Mouse (Mus musculus) stomach, embryonic 14.5 days (tissue): Measurements from ENCODE around the gene Rbms2. TPM values are rescaled to one million over a fixed set of nuclear protein-coding genes. Genes with fewer than 3 reads are reported as not detected.

Source experiments
- ATAC-seq: fragments of 200-750 bp; cut with Nextera tagmentation; 2 replicates; pipeline ENCODE4 v1.8.0; 2017; ENCODE audit warnings: low read depth, moderate TSS enrichment; ENCODE audit not compliant: insufficient number of reproducible peaks, insufficient read depth, low FRiP score
- H3K27ac ChIP-seq: fragments of 300-500 bp; sonication (generic); 2 replicates; pipeline ENCODE4 v1.5.1; 2014; ENCODE audit warnings: mild to moderate bottlenecking, low read length, moderate library complexity, mixed read lengths
- H3K27me3 ChIP-seq: fragments of 300-500 bp; sonication (generic); 2 replicates; pipeline ENCODE4 v1.6.1; 2014; ENCODE audit warnings: low read length, control low read depth, mixed read lengths; ENCODE audit not compliant: control insufficient read depth, insufficient read depth
- H3K36me3 ChIP-seq: fragments of 300-500 bp; sonication (generic); 2 replicates; pipeline ENCODE4 v1.6.1; 2014; ENCODE audit warnings: mild to moderate bottlenecking, control low read depth, low read length, moderate library complexity, mixed read lengths; ENCODE audit not compliant: control insufficient read depth, insufficient read depth
- H3K4me1 ChIP-seq: fragments of 300-500 bp; sonication (generic); 2 replicates; pipeline ENCODE4 v1.6.1; 2014; ENCODE audit warnings: low read length, control low read depth, mixed read lengths; ENCODE audit not compliant: control insufficient read depth, insufficient read depth
- H3K4me2 ChIP-seq: fragments of 300-500 bp; sonication (generic); replicated peaks from 2 replicates; pipeline ENCODE4 v1.6.1; 2014; ENCODE audit warnings: low read depth, low read length, control low read depth
- H3K4me3 ChIP-seq: fragments of 300-500 bp; sonication (generic); 2 replicates; pipeline ENCODE4 v1.5.1; 2014; ENCODE audit warnings: low read depth, low read length, control low read depth
- H3K9ac ChIP-seq: fragments of 300-500 bp; sonication (generic); replicated peaks from 2 replicates; pipeline ENCODE4 v1.6.1; 2014; ENCODE audit warnings: low read depth, mild to moderate bottlenecking, control low read depth, low read length, moderate library complexity, mixed read lengths
- H3K9me3 ChIP-seq: fragments of 300-500 bp; sonication (generic); 2 replicates; pipeline ENCODE4 v1.6.1; 2016; ENCODE audit warnings: low read depth, low read length, control low read depth; ENCODE audit not compliant: control insufficient read depth
- WGBS: fragments of 180-500 bp; shearing (Covaris S2); extraction: QIAGEN DNeasy Blood & Tissue Kit; methylation state at CpG from one replicate; pipeline ENCODE4 v1.1.7; 2014; 5-methylcytosine and 5-hydroxymethylcytosine counted together
- polyA plus RNA-seq: library from polyadenylated mRNA; unstranded; fragments of >200 nt; fragmentation: Nextera tagmentation; extraction: Ambion mirVana; gene quantifications from 2 replicates; pipeline ENCODE4 v1.2.1, GENCODE M21; 2014

Rbms2 gene
- polyA plus RNA-seq, 1 experiment from 2014 or later, result 35.6 TPM

- no peaks in the 10 kb centered on the region for H3K9me3 ChIP-seq
- 71% methylated on average over 12 of the region's 12 CpGs for WGBS
- no peaks in the 10 kb centered on the region for H3K4me1 ChIP-seq
- no peak overlapping the region for H3K4me3 ChIP-seq
- H3K9ac ChIP-seq, result no peak overlapping the region
- ATAC-seq, result no peak
- no peaks in the 10 kb centered on the region for H3K27me3 ChIP-seq
- H3K27ac ChIP-seq, result no peak overlapping the region
- no peak overlapping the region for H3K4me2 ChIP-seq
- peaks cover 44% of the 10 kb centered on the region for H3K36me3 ChIP-seq
Observed at GRCm38 (mm10) chr10:128140236-128140952, 39.7 kb downstream of the Rbms2 start.

DNA sequence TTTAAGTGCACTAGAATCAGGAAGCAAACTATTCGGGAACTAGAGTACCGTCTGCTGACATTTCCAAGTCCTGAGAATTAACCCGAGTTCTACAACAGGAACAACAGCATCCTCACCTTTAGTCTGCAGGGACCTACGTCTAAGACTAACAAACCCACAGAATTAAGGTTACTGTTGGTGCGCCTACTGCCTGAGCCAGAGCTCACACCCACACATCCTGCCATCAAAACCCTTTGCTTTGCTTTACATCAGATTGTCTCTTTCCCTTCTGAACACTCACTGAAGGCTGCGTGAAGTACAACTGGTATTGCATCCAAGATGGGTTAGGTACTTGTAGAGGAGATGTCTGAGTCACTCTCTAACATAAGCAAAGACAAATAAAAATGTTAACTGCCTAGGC lies 44.7 kb downstream of the Rbms2 start:
- Histone ChIP-seq H3K27me3 (no peaks in the 10 kb centered on the region), H3K9me3 (no peaks in the 10 kb centered on the region), H3K4me3 (no peak overlapping the region), H3K36me3 (peaks cover 43% of the 10 kb centered on the region), H3K27ac (no peak overlapping the region), H3K4me1 (no peaks in the 10 kb centered on the region), H3K4me2 (no peak overlapping the region), H3K9ac (no peak overlapping the region)
- ATAC-seq, result no peak
- WGBS, result 90% methylated on average over 6 of the region's 6 CpGs

DNA sequence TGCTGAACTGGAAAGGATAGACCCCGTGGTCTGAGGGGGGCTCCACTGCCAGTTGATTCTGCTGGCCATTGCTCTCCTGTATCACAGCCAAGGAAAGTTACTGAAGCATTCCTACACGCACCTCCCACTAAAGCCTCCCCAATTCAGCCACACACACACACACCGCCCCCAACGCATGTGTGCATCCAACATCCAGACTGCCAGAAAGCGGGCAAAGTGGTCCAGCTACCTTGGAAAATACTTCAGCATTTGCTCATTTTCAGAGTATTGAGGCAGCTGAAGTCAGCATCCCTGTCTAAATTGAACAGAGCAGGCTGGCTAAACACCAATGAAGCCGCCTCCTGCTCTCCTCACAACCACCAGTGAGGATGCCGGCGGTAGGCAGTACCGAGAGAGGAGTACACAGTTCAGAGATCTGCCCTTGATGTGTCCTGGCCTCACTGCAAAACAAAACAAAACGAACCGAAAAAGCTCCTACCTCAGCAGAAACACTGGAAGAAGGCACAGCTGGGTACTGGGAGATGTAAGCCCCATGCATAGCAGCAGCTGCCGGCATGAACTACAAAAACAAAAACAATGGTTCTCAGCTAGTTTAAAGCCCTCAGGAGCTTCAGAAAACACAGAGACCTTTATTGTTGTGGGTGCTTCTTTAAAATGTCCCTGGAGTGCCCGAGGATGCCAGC lies 46.3 kb downstream of the Rbms2 start:
- Histone ChIP-seq H3K36me3 (peaks cover 54% of the 10 kb centered on the region), H3K4me1 (no peaks in the 10 kb centered on the region)
- no peak for ATAC-seq

GRCm38 (mm10) chr10:128131812-128132211 lies 48.3 kb downstream of the Rbms2 start:
- no peak overlapping the region for H3K9ac ChIP-seq
- no peak overlapping the region for H3K4me2 ChIP-seq
- H3K4me1 ChIP-seq, result no peaks in the 10 kb centered on the region
- H3K27ac ChIP-seq, result no peak overlapping the region
- peaks cover 55% of the 10 kb centered on the region for H3K36me3 ChIP-seq
- no peak for ATAC-seq
- H3K9me3 ChIP-seq, result no peaks in the 10 kb centered on the region
- H3K4me3 ChIP-seq, result no peak overlapping the region
- H3K27me3 ChIP-seq, result no peaks in the 10 kb centered on the region

More for the DNA sequence above, 46.3 kb downstream of the Rbms2 start:
- H3K4me3 ChIP-seq, result no peak overlapping the region
- H3K4me2 ChIP-seq, result no peak overlapping the region
- no peaks in the 10 kb centered on the region for H3K27me3 ChIP-seq
- no peak overlapping the region for H3K27ac ChIP-seq
- H3K9ac ChIP-seq, result no peak overlapping the region
- H3K9me3 ChIP-seq, result no peaks in the 10 kb centered on the region
- 61% methylated on average over 13 of the region's 13 CpGs for WGBS

GRCm38 (mm10) chr10:128131297-128131696 lies 48.8 kb downstream of the Rbms2 start:
- Histone ChIP-seq H3K27me3 (no peaks in the 10 kb centered on the region), H3K4me2 (no peak overlapping the region), H3K4me1 (no peaks in the 10 kb centered on the region), H3K4me3 (no peak overlapping the region), H3K9ac (no peak overlapping the region), H3K27ac (no peak overlapping the region), H3K36me3 (peaks cover 60% of the 10 kb centered on the region), H3K9me3 (no peaks in the 10 kb centered on the region)
- ATAC-seq, result no peak
- 72% methylated on average over 3 of the region's 3 CpGs for WGBS

- WGBS, result 78% methylated on average over 8 of the region's 8 CpGs
- H3K27me3 ChIP-seq, result no peaks in the 10 kb centered on the region
- H3K4me1 ChIP-seq, result no peaks in the 10 kb centered on the region
- no peak for ATAC-seq
- H3K36me3 ChIP-seq, result peaks cover 78% of the 10 kb centered on the region
- H3K27ac ChIP-seq, result no peak overlapping the region
- H3K4me2 ChIP-seq, result no peak overlapping the region
- H3K9me3 ChIP-seq, result no peaks in the 10 kb centered on the region
- H3K4me3 ChIP-seq, result no peak overlapping the region
- H3K9ac ChIP-seq, result no peak overlapping the region
Observed at GRCm38 (mm10) chr10:128128143-128128542, 52.0 kb downstream of the Rbms2 start.

- H3K27ac ChIP-seq, result no peak overlapping the region
- 76% methylated on average over 5 of the region's 5 CpGs for WGBS
Observed at GRCm38 (mm10) chr10:128127497-128127896, 52.6 kb downstream of the Rbms2 start.

DNA sequence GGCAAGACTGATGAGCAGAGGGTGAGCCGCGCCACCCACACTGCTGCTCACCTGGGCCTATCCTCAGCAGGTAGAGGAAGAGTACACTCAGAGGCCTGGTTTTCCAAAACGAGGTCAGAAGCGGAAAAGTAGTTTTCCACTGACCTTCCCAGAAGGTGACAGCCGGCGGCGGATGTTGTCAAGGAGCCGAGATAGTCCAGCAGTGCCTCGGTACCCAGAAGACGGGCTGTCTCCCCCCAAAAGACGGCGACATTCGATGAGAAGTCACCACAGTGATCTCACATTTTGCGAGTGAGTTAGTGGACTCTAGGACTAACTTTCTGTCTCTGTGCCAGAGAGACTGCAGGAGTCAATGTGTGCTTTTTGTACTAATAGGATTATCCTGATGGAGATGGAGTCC lies 54.1 kb downstream of the Rbms2 start:
- no peak for ATAC-seq
- H3K9me3 ChIP-seq, result no peaks in the 10 kb centered on the region
- H3K4me2 ChIP-seq, result no peak overlapping the region
- no peak overlapping the region for H3K4me3 ChIP-seq
- H3K27me3 ChIP-seq, result no peaks in the 10 kb centered on the region
- WGBS, result 88% methylated on average over 14 of the region's 14 CpGs
- H3K36me3 ChIP-seq, result peaks cover 88% of the 10 kb centered on the region
- no peak overlapping the region for H3K9ac ChIP-seq
- no peaks in the 10 kb centered on the region for H3K4me1 ChIP-seq
- H3K27ac ChIP-seq, result no peak overlapping the region

More at GRCm38 (mm10) chr10:128127497-128127896, 52.6 kb downstream of the Rbms2 start:
- Histone ChIP-seq H3K9me3 (no peaks in the 10 kb centered on the region), H3K4me2 (no peak overlapping the region), H3K4me1 (no peaks in the 10 kb centered on the region), H3K36me3 (peaks cover 85% of the 10 kb centered on the region), H3K27me3 (no peaks in the 10 kb centered on the region), H3K9ac (no peak overlapping the region), H3K4me3 (no peak overlapping the region)
- no peak for ATAC-seq
